Mouse (Mus musculus) megakaryocyte, embryonic 14.5 days (primary cell): ENCODE results near the gene Bpifa1.
"Not testable (repeated sequence)": the region's sequence is repeated elsewhere in the genome, so short reads cannot be mapped to it uniquely, and the experiment has no call there.

Source experiments
- FLI1 ChIP-seq: IDR thresholded peaks from 2 replicates; pipeline ENCODE4 v1.6.1; 2012; ENCODE audit warnings: low read length, inconsistent platforms, mixed read lengths
- GATA1 ChIP-seq: IDR thresholded peaks from 3 replicates; pipeline ENCODE4 v1.6.1; 2012; ENCODE audit warnings: mixed read lengths, low read length, inconsistent platforms, borderline replicate concordance

DNA sequence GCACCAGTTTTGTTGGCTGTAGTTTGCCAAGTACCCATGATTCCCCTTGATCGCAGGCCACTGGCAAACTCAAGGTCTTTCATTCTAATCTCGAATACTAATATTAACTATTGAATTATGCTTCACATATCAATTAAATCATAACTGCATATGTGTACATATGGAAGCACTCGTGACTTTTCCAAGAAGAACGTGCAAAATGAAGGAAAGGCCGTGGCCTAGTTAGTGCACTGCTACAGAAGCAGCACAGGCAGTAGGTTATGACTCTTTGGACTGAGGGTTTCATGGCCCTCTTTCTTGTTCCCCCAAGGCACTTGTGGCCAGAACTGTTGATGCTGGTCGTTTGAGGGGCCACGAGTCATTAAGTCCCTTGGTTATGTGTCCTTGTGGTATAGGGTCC lies 39.2 kb downstream of the Bpifa1 start:
- TF ChIP-seq GATA1, FLI1: not testable (repeated sequence)
